Mouse (Mus musculus) lung, adult 2 months (tissue): ENCODE results near the gene Ptgs1. TPM values are rescaled to one million over a fixed set of nuclear protein-coding genes. Genes with fewer than 3 reads are reported as not detected.

Experiments
- DNase-seq: peaks from one replicate; pipeline ENCODE4 v3.0.0; 2022
- H3K4me1 ChIP-seq: fragments of 200-500 bp; 2 replicates; pipeline ENCODE4 v1.6.1; 2011; ENCODE audit warnings: low read length; ENCODE audit not compliant: control insufficient read depth, insufficient read depth
- H3K4me3 ChIP-seq: fragments of 200-500 bp; replicated peaks from 2 replicates; pipeline ENCODE3; 2011; ENCODE audit warnings: low read depth, mild to moderate bottlenecking, control low read depth, low read length; ENCODE audit errors: extremely low read depth
- CTCF ChIP-seq: fragments of 200-500 bp; IDR thresholded peaks from 2 replicates; pipeline ENCODE4 v1.5.1; 2011; ENCODE audit warnings: mild to moderate bottlenecking, low read length, control low read depth; ENCODE audit not compliant: insufficient read depth
- POLR2A ChIP-seq: fragments of 200-500 bp; IDR thresholded peaks from 2 replicates; pipeline ENCODE4 v1.6.1; 2011; ENCODE audit warnings: low read depth, mild to moderate bottlenecking, control low read depth, low read length, borderline replicate concordance; ENCODE audit errors: extremely low read depth
- WGBS: fragments of 180-500 bp; shearing (Covaris S2); methylation state at CpG from one replicate; pipeline ENCODE4 v1.1.7; 2018; 5-methylcytosine and 5-hydroxymethylcytosine counted together
- polyA plus RNA-seq: library from polyadenylated mRNA; depleted of rRNA; stranded (reverse); fragments of >200 nt; gene quantifications from 2 replicates; pipeline ENCODE4 v1.2.3, GENCODE M21; 2012

Ptgs1 gene
- polyA plus RNA-seq, 1 experiment = 58.4 TPM

- peaks cover 9% of the 10 kb centered on the region for H3K4me1 ChIP-seq
- H3K4me3 ChIP-seq = no peak overlapping the region
- DNase-seq = no peak
- WGBS = 52% methylated on average over 2 of the region's 2 CpGs
- TF ChIP-seq POLR2A (no peak), CTCF (no peak)
Measured at GRCm38 (mm10) chr2:36200813-36201212, 29.4 kb upstream of the Ptgs1 start.

- H3K4me1 ChIP-seq = peaks cover 9% of the 10 kb centered on the region
- TF ChIP-seq CTCF = no peak
- DNase-seq = no peak
- H3K4me3 ChIP-seq = no peak overlapping the region
- 40% methylated on average over 18 of the region's 18 CpGs for WGBS
Measured at GRCm38 (mm10) chr2:36201756-36202610, 28.2 kb upstream of the Ptgs1 start.

- no peak for TF ChIP-seq CTCF
- no peak for TF ChIP-seq POLR2A
- Histone ChIP-seq H3K4me1 (peaks cover 9% of the 10 kb centered on the region), H3K4me3 (no peak overlapping the region)
- 32% methylated on average over 5 of the region's 5 CpGs for WGBS
- no peak for DNase-seq
Measured at GRCm38 (mm10) chr2:36202611-36202880, 27.7 kb upstream of the Ptgs1 start.

GRCm38 (mm10) chr2:36203011-36203825 lies 27.0 kb upstream of the Ptgs1 start:
- no peak for TF ChIP-seq CTCF
- peak; percentile 29 for DNase-seq
- 9% methylated on average over 39 of the region's 39 CpGs for WGBS
- Histone ChIP-seq H3K4me3 (peak overlapping the region; percentile 11), H3K4me1 (peaks cover 9% of the 10 kb centered on the region)

GRCm38 (mm10) chr2:36204595-36204994 lies 25.6 kb upstream of the Ptgs1 start:
- Histone ChIP-seq H3K4me3 (no peak overlapping the region), H3K4me1 (0 out of 2 replicates have a peak, but pooled peaks cover 4% of the 10 kb centered on the region)
- TF ChIP-seq POLR2A (no peak), CTCF (no peak)
- WGBS = 61% methylated on average over 4 of the region's 4 CpGs
- DNase-seq = no peak

- TF ChIP-seq CTCF (no peak), POLR2A (no peak)
- H3K4me3 ChIP-seq = no peak overlapping the region
- H3K4me1 ChIP-seq = 0 out of 2 replicates have a peak, but pooled peaks cover 4% of the 10 kb centered on the region
- no peak for DNase-seq
- WGBS = 87% methylated on average over 11 of the region's 11 CpGs
Measured at GRCm38 (mm10) chr2:36207071-36207470, 23.2 kb upstream of the Ptgs1 start.

GRCm38 (mm10) chr2:36210796-36211195 lies 19.4 kb upstream of the Ptgs1 start:
- DNase-seq = no peak
- TF ChIP-seq CTCF = no peak
- TF ChIP-seq POLR2A = no peak
- H3K4me3 ChIP-seq = no peak overlapping the region
- peaks cover 4% of the 10 kb centered on the region for H3K4me1 ChIP-seq
- 12% methylated on average over 34 of the region's 34 CpGs for WGBS

- H3K4me1 ChIP-seq = peaks cover 10% of the 10 kb centered on the region
- DNase-seq = no peak
- 69% methylated on average over 7 of the region's 7 CpGs for WGBS
- TF ChIP-seq POLR2A = no peak
- no peak for TF ChIP-seq CTCF
- no peak overlapping the region for H3K4me3 ChIP-seq
Measured at GRCm38 (mm10) chr2:36211785-36212184, 18.4 kb upstream of the Ptgs1 start.

GRCm38 (mm10) chr2:36213108-36213507 lies 17.1 kb upstream of the Ptgs1 start:
- TF ChIP-seq CTCF (no peak), POLR2A (no peak)
- peaks cover 16% of the 10 kb centered on the region for H3K4me1 ChIP-seq
- no peak for DNase-seq
- no peak overlapping the region for H3K4me3 ChIP-seq
- 23% methylated on average over 7 of the region's 7 CpGs for WGBS

- under 1% methylated on average over 8 of the region's 8 CpGs for WGBS
- Histone ChIP-seq H3K4me1 (peaks cover 16% of the 10 kb centered on the region), H3K4me3 (no peak overlapping the region)
Measured at GRCm38 (mm10) chr2:36214023-36214422, 16.2 kb upstream of the Ptgs1 start.

More at GRCm38 (mm10) chr2:36214023-36214422, 16.2 kb upstream of the Ptgs1 start:
- DNase-seq = peak; percentile 82
- TF ChIP-seq CTCF (peak; percentile 94), POLR2A (no peak)
